Mouse (Mus musculus) MEL (cell line): ENCODE measurements at regions not wholly inside any gene's neighbourhood (a gene's known extent, or its start where the extent isn't known, plus 50 kb on each side); places are given as distances from the start of the nearest gene placed in this dataset.

Source experiments
- CHD2 ChIP-seq: IDR thresholded peaks from 2 replicates; pipeline ENCODE4 v1.6.1; 2011; ENCODE audit warnings: low read length, improper control_type of control experiment
- CTCF ChIP-seq, 3 experiments: IDR thresholded peaks in 2 of 3; conservative IDR thresholded peaks in 1 of 3; 2 replicates each; pipeline ENCODE4 v1.5.1; 2011 to 2012; ENCODE audit warnings: low read length in 3 of 3, low read depth in 2 of 3, mild to moderate bottlenecking in 2 of 3, improper control_type of control experiment in 1 of 3, inconsistent platforms in 1 of 3, mixed read lengths in 1 of 3, moderate library complexity in 1 of 3; ENCODE audit not compliant: control insufficient read depth in 1 of 3, insufficient read depth in 1 of 3, poor library complexity in 1 of 3, severe bottlenecking in 1 of 3
- EP300 ChIP-seq, 2 experiments: IDR thresholded peaks; 2 replicates each; pipeline ENCODE4 v1.6.1; 2011; ENCODE audit warnings: improper control_type of control experiment in 2 of 2, low read length in 2 of 2, low read depth in 1 of 2, mild to moderate bottlenecking in 1 of 2
- HCFC1 ChIP-seq: IDR thresholded peaks from 2 replicates; pipeline ENCODE4 v1.6.1; 2012; ENCODE audit warnings: low read depth, mild to moderate bottlenecking, inconsistent platforms, low read length, improper control_type of control experiment, moderate library complexity
- JUND ChIP-seq: IDR thresholded peaks from 2 replicates; pipeline ENCODE4 v1.6.1; 2011; ENCODE audit warnings: low read depth, mild to moderate bottlenecking, improper control_type of control experiment, low read length
- NELFE ChIP-seq: IDR thresholded peaks from 2 replicates; pipeline ENCODE4 v1.6.1; 2011; ENCODE audit warnings: low read depth, low read length, improper control_type of control experiment
- POLR2A ChIP-seq, 2 experiments: IDR thresholded peaks; 2 replicates each; pipeline ENCODE4 v1.6.1; 2011 to 2012; ENCODE audit warnings: low read length in 2 of 2, mild to moderate bottlenecking in 2 of 2, control low read depth in 1 of 2, improper control_type of control experiment in 1 of 2, low read depth in 1 of 2, moderate library complexity in 1 of 2; ENCODE audit not compliant: control insufficient read depth in 1 of 2, insufficient read depth in 1 of 2, poor library complexity in 1 of 2
- POLR2AphosphoS2 ChIP-seq: IDR thresholded peaks from 2 replicates; pipeline ENCODE4 v1.6.1; 2011; ENCODE audit warnings: low read length, improper control_type of control experiment
- SMC3 ChIP-seq: IDR thresholded peaks from 2 replicates; pipeline ENCODE4 v1.6.1; 2011; ENCODE audit warnings: low read depth, low read length, improper control_type of control experiment
- TCF12 ChIP-seq: IDR thresholded peaks from 2 replicates; pipeline ENCODE4 v1.6.1; 2014; ENCODE audit warnings: low read depth, mild to moderate bottlenecking, inconsistent platforms, low read length, improper control_type of control experiment, moderate library complexity
- USF1 ChIP-seq: IDR thresholded peaks from 2 replicates; pipeline ENCODE4 v1.6.1; 2014; ENCODE audit warnings: low read depth, mild to moderate bottlenecking, inconsistent platforms, low read length, improper control_type of control experiment, moderate library complexity
- ZKSCAN1 ChIP-seq: IDR thresholded peaks from 2 replicates; pipeline ENCODE4 v1.6.1; 2012; ENCODE audit warnings: low read depth, mild to moderate bottlenecking, inconsistent platforms, low read length, improper control_type of control experiment, moderate library complexity
- ZNF384 ChIP-seq: IDR thresholded peaks from 2 replicates; pipeline ENCODE4 v1.6.1; 2012; ENCODE audit warnings: low read depth, mild to moderate bottlenecking, inconsistent platforms, low read length, improper control_type of control experiment

DNA sequence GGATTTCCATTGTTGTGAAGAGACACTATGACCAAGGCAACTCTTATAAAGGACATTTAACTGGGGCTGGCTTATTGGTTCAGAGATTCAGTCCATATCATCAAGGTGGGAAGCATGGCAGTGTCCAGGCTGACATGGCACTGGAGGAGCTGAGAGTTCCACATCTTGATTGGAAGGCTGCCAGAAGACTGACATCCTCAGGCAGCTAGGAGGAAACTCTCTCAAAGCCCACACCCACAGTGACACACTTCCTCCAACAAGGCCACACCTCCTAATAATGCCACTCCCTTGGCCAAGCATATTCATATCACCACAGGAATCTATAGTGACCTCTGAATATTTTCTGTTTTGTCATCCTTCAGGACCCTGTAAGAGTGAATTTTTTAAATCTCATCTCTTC is 65.3 kb downstream of the Ttc32 start:
- TF ChIP-seq POLR2A (IDR thresholded peaks at IDR 0.05; ENCODE audit: control insufficient read depth in 1 of 2, insufficient read depth in 1 of 2, low read depth in 1 of 2, low read length in 2 of 2, poor library complexity in 1 of 2) (no peak), HCFC1 (no peak), CTCF (IDR thresholded peaks at IDR 0.05 in 2 of 3, conservative IDR thresholded peaks at IDR 0.05 in 1 of 3; ENCODE audit: control insufficient read depth in 1 of 3, insufficient read depth in 1 of 3, low read depth in 2 of 3, low read length in 3 of 3, poor library complexity in 1 of 3, severe bottlenecking in 1 of 3) (no peak), CHD2 (no peak), EP300 (IDR thresholded peaks at IDR 0.05; ENCODE audit: low read depth in 1 of 2, low read length in 2 of 2) (no peak), JUND (no peak), TCF12 (no peak), NELFE (no peak), USF1 (no peak), POLR2AphosphoS2 (no peak), ZKSCAN1 (no peak), SMC3 (no peak), ZNF384 (no peak)
